Mouse (Mus musculus) forebrain, embryonic 14.5 days (tissue): ENCODE data around the gene Heg1. TPM values are rescaled to one million over a fixed set of nuclear protein-coding genes. Genes with fewer than 3 reads are reported as not detected.

ENCODE experiments used
- ATAC-seq: fragments of 200-750 bp; cut with Nextera tagmentation; 2 replicates; pipeline ENCODE4 v1.8.0; 2017; ENCODE audit warnings: mild to moderate bottlenecking, moderate library complexity
- DNase-seq: peaks from one replicate; pipeline ENCODE4 v3.0.0-alpha.2; 2015; ENCODE audit warnings: low spot score
- H3K27ac ChIP-seq: fragments of 300-500 bp; sonication (generic); 2 replicates; pipeline ENCODE4 v1.5.1; 2014; ENCODE audit warnings: low read depth, mild to moderate bottlenecking, control low read depth, low read length, moderate library complexity
- H3K27me3 ChIP-seq: fragments of 300-500 bp; sonication (generic); replicated peaks from 2 replicates; pipeline ENCODE4 v1.6.1; 2014; ENCODE audit warnings: low read length, control low read depth, mixed read lengths; ENCODE audit not compliant: control insufficient read depth, insufficient read depth
- H3K36me3 ChIP-seq: fragments of 300-500 bp; sonication (generic); 2 replicates; pipeline ENCODE4 v1.6.1; 2014; ENCODE audit warnings: low read length, control low read depth; ENCODE audit not compliant: control insufficient read depth, insufficient read depth
- H3K4me1 ChIP-seq: fragments of 300-500 bp; sonication (generic); 2 replicates; pipeline ENCODE4 v1.6.1; 2014; ENCODE audit warnings: antibody characterized with exemption, low read length, control low read depth; ENCODE audit not compliant: control insufficient read depth, insufficient read depth
- H3K4me2 ChIP-seq: fragments of 300-500 bp; sonication (generic); 2 replicates; pipeline ENCODE4 v1.6.1; 2014; ENCODE audit warnings: mild to moderate bottlenecking, control low read depth, low read length
- H3K4me3 ChIP-seq: fragments of 300-500 bp; sonication (generic); 2 replicates; pipeline ENCODE4 v1.5.1; 2014; ENCODE audit warnings: low read depth, low read length, control low read depth
- H3K9ac ChIP-seq: fragments of 300-500 bp; sonication (generic); 2 replicates; pipeline ENCODE4 v1.6.1; 2014; ENCODE audit warnings: mild to moderate bottlenecking, low read length, control low read depth, moderate library complexity
- H3K9me3 ChIP-seq: fragments of 300-500 bp; sonication (generic); replicated peaks from 2 replicates; pipeline ENCODE4 v1.6.1; 2016; ENCODE audit warnings: low read length, control low read depth, mixed read lengths; ENCODE audit not compliant: control insufficient read depth
- WGBS: fragments of 180-500 bp; shearing (Covaris S2); extraction: QIAGEN DNeasy Blood & Tissue Kit; methylation state at CpG from one replicate; pipeline ENCODE4 v1.1.7; 2014; 5-methylcytosine and 5-hydroxymethylcytosine counted together
- polyA plus RNA-seq: library from polyadenylated mRNA; unstranded; fragments of >200 nt; fragmentation: Nextera tagmentation; extraction: Ambion mirVana; gene quantifications from 2 replicates; pipeline ENCODE4 v1.2.1, GENCODE M21; 2014

Heg1 gene
- polyA plus RNA-seq, 1 experiment from 2014 or later = 15.0 TPM

- Histone ChIP-seq H3K27me3 (no peaks in the 10 kb centered on the region), H3K9ac (no peak overlapping the region), H3K9me3 (no peaks in the 10 kb centered on the region), H3K4me1 (no peaks in the 10 kb centered on the region), H3K4me2 (no peak overlapping the region), H3K4me3 (no peak overlapping the region), H3K27ac (no peak overlapping the region), H3K36me3 (no peaks in the 10 kb centered on the region)
- ATAC-seq (no peak), DNase-seq (no peak)
- WGBS = 86% methylated on average over 8 of the region's 8 CpGs
Measured at GRCm38 (mm10) chr16:33785092-33785704, 101.0 kb downstream of the Heg1 start.

GRCm38 (mm10) chr16:33786657-33787390 lies 102.7 kb downstream of the Heg1 start:
- Histone ChIP-seq H3K27me3 (no peaks in the 10 kb centered on the region), H3K9ac (no peak overlapping the region), H3K27ac (no peak overlapping the region), H3K36me3 (no peaks in the 10 kb centered on the region), H3K4me3 (no peak overlapping the region), H3K9me3 (no peaks in the 10 kb centered on the region), H3K4me1 (no peaks in the 10 kb centered on the region), H3K4me2 (no peak overlapping the region)
- DNase-seq (no peak), ATAC-seq (no peak)
- 83% methylated on average over 7 of the region's 7 CpGs for WGBS

- Histone ChIP-seq H3K4me3 (no peak within 1 kb of the TSS), H3K27me3 (no peaks in the 10 kb centered on the region), H3K9me3 (no peaks in the 10 kb centered on the region), H3K4me1 (no peaks in the 10 kb centered on the region), H3K27ac (no peak within 1 kb of the TSS), H3K4me2 (no peak within 1 kb of the TSS), H3K36me3 (no peaks in the 10 kb centered on the region), H3K9ac (no peak within 1 kb of the TSS)
- no peak for DNase-seq
- 90% methylated on average over 10 of the region's 10 CpGs for WGBS
- no peak for ATAC-seq
Measured at GRCm38 (mm10) chr16:33793846-33794791, 109.9 kb downstream of the Heg1 start, which contains the start of gene Muc13. Gene Muc13, plus strand, starts transcription at chr16:33794037.

- Histone ChIP-seq H3K36me3 (no peaks in the 10 kb centered on the region), H3K4me2 (no peak overlapping the region), H3K27ac (no peak overlapping the region), H3K9me3 (no peaks in the 10 kb centered on the region), H3K4me3 (no peak overlapping the region), H3K9ac (no peak overlapping the region), H3K4me1 (no peaks in the 10 kb centered on the region), H3K27me3 (no peaks in the 10 kb centered on the region)
- ATAC-seq (no peak), DNase-seq (no peak)
- 89% methylated on average over 4 of the region's 4 CpGs for WGBS
Measured at GRCm38 (mm10) chr16:33795106-33795505, 110.9 kb downstream of the Heg1 start.

- Histone ChIP-seq H3K36me3 (no peaks in the 10 kb centered on the region), H3K4me2 (no peak overlapping the region), H3K27ac (no peak overlapping the region), H3K4me1 (no peaks in the 10 kb centered on the region), H3K9ac (no peak overlapping the region), H3K4me3 (no peak overlapping the region), H3K27me3 (no peaks in the 10 kb centered on the region), H3K9me3 (no peaks in the 10 kb centered on the region)
- no peak for DNase-seq
- 84% methylated on average over 6 of the region's 6 CpGs for WGBS
- no peak for ATAC-seq
Measured at GRCm38 (mm10) chr16:33795887-33796286, 111.7 kb downstream of the Heg1 start.

- Histone ChIP-seq H3K9me3 (no peaks in the 10 kb centered on the region), H3K4me1 (no peaks in the 10 kb centered on the region), H3K4me2 (no peak overlapping the region), H3K36me3 (no peaks in the 10 kb centered on the region), H3K9ac (no peak overlapping the region), H3K27me3 (no peaks in the 10 kb centered on the region), H3K27ac (no peak overlapping the region), H3K4me3 (no peak overlapping the region)
- no peak for ATAC-seq
- no peak for DNase-seq
- WGBS = 82% methylated on average over 3 of the region's 3 CpGs
Measured at GRCm38 (mm10) chr16:33796756-33797155, 112.6 kb downstream of the Heg1 start.

GRCm38 (mm10) chr16:33797860-33798259 lies 113.7 kb downstream of the Heg1 start:
- H3K27me3 ChIP-seq = no peaks in the 10 kb centered on the region
- ATAC-seq (no peak), DNase-seq (peak; percentile 72)
- 48% methylated on average over 5 of the region's 5 CpGs for WGBS
- no peak overlapping the region for H3K4me3 ChIP-seq
- no peak overlapping the region for H3K4me2 ChIP-seq
- H3K36me3 ChIP-seq = no peaks in the 10 kb centered on the region
- H3K9ac ChIP-seq = no peak overlapping the region
- H3K27ac ChIP-seq = no peak overlapping the region
- H3K4me1 ChIP-seq = no peaks in the 10 kb centered on the region
- H3K9me3 ChIP-seq = no peaks in the 10 kb centered on the region

- H3K4me1 ChIP-seq = no peaks in the 10 kb centered on the region
- 74% methylated on average over 3 of the region's 3 CpGs for WGBS
- no peaks in the 10 kb centered on the region for H3K36me3 ChIP-seq
- no peak for ATAC-seq
- H3K27me3 ChIP-seq = no peaks in the 10 kb centered on the region
- H3K4me2 ChIP-seq = no peak overlapping the region
- H3K4me3 ChIP-seq = no peak overlapping the region
- no peak overlapping the region for H3K9ac ChIP-seq
- no peaks in the 10 kb centered on the region for H3K9me3 ChIP-seq
- DNase-seq = no peak
- H3K27ac ChIP-seq = no peak overlapping the region
Measured at GRCm38 (mm10) chr16:33810002-33810401, 125.8 kb downstream of the Heg1 start.
